Mouse (Mus musculus) embryonic fibroblast, embryonic 13.5 days (primary cell): ENCODE measurements around the gene Dxo.

Source experiments
- CTCF ChIP-seq: IDR thresholded peaks from 2 replicates; pipeline ENCODE4 v1.5.1; 2011; ENCODE audit warnings: mild to moderate bottlenecking, control low read depth, low read length, moderate library complexity, borderline replicate concordance; ENCODE audit not compliant: insufficient read depth
- POLR2A ChIP-seq: IDR thresholded peaks from 2 replicates; pipeline ENCODE4 v1.6.1; 2011; ENCODE audit warnings: low read depth, mild to moderate bottlenecking, control low read depth, low read length, moderate library complexity

DNA sequence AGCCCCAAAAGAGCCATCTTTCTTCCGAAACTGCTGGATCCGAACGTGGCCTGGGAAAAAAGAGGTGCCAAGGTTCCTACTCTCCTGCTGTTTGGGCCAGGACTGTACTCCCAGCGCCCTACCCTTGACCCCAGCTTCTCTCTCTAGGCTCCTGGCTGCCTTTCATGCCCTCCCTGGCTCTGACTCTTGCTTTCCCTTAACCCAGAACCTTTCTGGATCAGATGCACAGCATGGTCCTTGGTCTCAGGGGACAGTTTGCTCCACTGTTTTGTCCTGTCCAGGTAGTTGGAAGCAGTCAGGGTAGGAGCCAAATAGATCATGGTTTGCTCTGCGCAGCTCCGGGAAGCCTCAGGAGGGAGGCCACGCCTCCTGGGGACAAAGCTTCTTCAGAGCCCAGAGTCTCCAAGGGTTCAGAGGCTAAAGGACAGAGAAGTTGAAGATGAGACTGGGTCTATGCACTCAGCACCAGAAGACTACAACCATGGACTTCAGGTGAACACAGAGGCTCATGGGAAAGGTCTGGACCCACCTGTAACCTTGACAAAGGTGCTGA is 21.9 kb upstream of the Dxo start:
- TF ChIP-seq CTCF, result no peak
- TF ChIP-seq POLR2A, result no peak
